Mouse (Mus musculus): ENCODE data around the gene Mthfd2l. TPM values are rescaled to one million over a fixed set of nuclear protein-coding genes. Genes with fewer than 3 reads are reported as not detected.

Mthfd2l gene
- total RNA-seq (2021) = 10 to 100 TPM; 28.8 to 29.2 TPM

DNA sequence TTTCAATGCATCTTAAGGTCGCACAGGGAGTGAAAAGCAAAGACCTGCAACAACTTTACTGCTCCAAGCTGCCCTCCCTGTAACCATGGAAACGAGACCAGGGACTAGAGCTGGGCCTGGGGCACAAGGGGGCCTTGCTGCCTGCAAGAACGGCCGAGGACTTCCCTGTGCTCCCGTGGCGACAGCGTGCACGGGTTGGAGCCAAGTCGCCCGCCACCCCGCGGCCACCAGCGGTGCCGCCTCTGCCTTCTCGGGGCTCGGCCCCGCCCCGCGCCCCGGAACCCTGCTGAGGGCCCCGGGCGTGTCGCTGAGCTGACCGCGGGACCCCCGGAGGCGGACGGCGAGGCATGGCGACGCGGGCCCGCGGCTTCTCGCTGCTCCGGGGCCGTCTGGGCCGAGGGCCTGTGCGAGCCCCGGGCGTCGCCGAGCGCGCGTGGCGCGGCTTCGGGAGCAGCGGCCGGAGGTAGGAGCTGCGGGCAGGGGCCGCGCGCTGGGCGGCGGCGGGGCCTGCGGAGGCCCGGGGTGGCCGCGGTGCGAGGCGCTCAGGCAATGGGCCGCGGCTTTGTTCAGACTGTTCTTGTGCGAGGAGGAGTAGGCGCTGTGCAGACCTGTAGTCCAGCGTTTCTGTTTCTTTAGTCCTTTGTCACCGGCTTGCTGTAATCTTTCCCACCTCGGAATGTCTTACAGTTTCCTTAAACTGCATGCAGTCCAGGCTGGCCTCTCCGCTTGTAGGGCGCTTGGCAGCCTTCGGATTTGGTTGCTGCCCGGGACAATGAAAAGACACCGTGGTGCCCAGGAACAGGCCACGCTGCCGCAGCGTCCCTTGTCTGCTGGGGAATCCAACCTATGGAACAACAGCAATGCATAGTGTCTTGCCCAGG lies at the start of gene Mthfd2l:
TSS of gene Mthfd2l (plus strand) at position 147 of the 881 bp plus-strand sequence.
- intact Hi-C loops (cut with DNase I) = no loop called here
- DNase-seq = peak; percentile 89

DNA sequence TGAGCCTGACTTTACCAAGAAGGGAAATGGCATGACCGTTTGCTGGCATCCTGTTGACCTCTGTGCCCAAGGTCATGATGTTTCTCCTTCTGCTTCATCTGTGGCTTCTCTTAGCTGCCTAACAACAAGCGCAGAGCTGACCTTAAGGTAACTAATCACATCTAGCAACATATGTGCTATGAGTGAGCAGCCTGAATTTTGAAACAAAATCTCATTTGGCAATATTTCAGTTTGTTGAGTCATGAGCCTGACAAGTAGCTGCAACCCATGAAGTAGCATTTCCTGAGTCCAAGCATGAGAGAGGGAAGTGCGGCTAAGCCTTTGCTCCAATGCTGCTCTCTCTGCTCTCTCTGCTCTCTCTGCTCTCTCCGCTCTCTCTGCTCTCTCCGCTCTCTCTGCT lies 49.2 kb upstream of the Mthfd2l start:
- DNase-seq = no peak
- intact Hi-C loops (cut with DNase I) = no loop called here

DNA sequence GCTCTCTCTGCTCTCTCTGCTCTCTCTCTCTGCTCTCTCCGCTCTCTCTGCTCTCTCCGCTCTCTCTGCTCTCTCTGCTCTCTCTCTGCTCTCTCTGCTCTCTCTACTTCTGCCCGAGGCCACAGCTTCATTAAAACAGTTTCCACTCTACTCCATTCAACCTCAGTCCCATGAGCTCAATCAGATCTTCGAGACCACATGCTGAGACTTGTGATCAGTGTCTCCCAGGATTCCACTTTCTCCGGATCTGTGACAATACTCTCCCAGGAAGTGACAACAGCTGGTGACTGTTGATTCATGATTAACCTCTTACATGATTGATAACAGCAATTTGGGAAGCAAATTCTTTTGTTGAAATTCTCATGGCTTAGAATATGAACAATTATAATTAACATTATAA lies 48.8 kb upstream of the Mthfd2l start:
- intact Hi-C loops (cut with DNase I) = no loop called here
- DNase-seq = no peak

DNA sequence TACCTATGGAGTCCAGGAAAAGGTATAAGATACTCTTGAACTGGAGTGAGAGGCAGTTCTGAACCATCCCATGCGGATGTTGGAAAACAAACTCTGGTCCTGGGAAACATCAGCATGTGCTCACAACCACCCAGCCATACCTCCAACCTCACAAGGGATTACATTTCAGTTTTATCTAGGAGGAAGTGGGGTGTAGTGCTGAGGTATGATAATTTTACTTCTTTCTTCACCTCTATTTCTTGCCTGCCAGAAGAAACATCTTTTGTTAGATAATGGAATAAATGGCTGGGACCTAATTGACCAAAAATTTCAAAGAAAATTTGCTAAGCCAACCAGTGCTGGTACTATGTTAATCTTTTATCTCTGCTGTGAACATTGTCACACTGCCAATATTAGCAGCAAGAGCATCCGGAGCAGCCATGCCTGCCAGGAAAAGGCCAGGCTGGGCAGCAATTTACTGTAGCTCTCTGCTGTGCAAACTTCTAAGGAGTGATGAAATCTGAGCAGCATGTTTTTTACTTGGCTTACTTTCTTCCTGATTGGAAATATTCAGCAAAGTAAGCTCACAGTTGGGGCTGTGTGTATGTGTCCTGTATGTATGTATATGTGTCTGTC lies 46.2 kb upstream of the Mthfd2l start:
- intact Hi-C loops (cut with DNase I) = no loop called here
- peak; percentile 22 for DNase-seq

DNA sequence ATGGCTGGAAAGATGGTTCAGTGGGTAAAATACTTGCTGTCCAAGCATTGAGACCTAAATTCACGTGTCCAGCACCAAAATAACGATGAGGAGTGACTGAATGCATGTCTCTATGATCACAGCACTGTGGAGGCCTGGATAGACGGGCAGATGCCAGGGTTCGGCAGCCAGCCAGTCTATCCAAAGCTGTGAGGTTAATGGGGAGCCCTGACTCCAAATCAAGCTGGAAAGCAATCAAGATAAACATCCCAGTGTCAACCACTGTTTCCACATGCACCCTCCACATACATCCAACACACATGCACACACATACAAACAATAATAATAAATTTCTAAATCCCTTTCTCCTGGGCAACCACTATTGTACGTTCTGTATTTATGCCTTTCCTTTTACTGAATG lies 42.3 kb upstream of the Mthfd2l start:
- DNase-seq = peak; percentile 24
- intact Hi-C loops (cut with DNase I) = no loop called here

DNA sequence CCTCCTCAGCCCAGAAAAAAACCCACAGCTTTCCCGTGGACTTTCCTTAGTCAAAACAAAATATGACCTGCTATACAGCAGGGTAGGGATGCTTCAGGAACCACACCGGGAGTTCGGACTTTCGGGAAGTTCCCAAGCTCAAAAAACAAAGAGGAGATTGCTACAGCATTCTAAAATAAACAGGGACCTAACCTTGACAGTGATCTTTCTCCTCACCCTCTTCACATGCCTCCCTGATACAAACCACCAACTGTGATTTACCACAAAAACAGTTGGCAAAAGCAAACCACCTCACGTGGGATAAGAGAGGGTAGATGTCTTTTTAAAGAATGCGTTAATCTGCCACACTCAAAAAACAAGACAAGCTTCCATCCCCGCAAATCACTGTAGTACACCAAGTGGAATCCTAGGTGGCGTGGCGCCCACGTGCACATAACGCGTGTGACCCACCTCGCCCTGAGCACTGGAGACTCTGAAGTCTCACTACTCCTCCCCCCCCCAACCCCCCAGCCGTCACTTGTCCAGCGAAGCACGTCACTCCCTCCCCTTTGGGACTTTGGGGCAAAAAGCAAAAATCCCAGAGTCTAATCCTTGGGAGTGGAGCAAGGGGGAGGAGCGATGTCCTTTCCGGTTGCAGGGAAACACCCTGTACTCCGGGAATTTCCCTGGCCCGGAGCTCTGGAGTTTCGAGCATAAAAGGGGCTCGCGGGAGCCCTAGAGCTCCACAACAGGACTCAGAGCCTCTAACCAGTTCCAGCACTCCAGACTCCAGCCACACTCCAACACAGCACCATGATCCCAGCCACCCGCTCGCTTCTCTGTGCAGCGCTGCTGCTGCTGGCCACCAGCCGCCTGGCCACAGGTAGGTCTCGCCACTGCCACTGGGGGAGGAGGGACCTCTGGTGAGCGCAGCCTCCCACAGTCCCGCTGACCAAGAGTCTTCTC lies 40.1 kb upstream of the Mthfd2l start, which contains the start of gene Cxcl1:
TSS of gene Cxcl1 (plus strand) at position 723 of the 945 bp plus-strand sequence.
- intact Hi-C loops (cut with DNase I) = no loop called here
- peak; percentile 33 for DNase-seq

DNA sequence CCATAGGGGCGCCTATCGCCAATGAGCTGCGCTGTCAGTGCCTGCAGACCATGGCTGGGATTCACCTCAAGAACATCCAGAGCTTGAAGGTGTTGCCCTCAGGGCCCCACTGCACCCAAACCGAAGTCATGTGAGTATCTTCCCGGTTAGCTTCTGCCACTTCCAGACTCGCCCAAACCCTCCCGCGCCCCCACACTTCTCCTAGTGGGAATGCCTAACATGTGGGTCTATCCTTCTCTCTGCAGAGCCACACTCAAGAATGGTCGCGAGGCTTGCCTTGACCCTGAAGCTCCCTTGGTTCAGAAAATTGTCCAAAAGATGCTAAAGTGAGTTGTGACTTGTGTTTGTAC lies 39.5 kb upstream of the Mthfd2l start:
- intact Hi-C loops (cut with DNase I) = no loop called here
- no peak for DNase-seq

DNA sequence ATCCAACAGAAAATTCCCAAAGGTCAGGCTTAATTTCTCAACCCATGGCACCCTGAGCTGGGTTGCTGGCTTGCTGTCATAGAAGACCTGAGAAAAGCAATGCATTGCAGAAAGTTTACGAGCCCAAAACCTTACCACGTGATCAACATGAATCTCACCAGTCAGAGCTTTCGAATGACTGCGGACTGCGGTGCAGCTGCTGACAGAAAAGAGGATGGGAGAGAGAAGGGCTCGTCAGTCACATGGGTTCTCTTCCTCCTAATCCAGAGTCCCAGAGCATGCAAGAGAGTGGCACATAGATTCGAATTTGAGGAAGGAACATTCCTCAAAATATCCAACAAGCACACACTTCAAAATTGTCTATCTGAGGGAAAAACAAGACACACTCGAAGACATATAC lies 36.7 kb upstream of the Mthfd2l start:
- intact Hi-C loops (cut with DNase I) = no loop called here
- no peak for DNase-seq

DNA sequence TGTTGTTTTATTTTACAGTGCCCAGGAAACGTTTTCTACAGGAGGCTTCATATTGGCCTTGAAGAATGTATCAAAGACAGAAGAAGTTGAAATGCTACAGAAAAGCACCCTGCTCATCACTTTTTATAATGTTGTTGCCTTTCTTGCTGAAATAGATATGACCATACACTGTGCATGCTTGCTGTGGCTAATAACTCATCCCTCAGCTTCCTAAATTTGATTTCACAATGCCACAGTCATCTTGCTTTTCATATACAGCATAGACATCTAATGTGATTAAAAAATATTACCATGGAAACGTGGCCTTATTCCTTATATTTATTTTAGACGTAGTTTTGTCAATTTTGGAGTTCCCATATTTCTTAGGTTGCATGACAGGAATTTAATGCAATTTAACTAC lies 33.5 kb upstream of the Mthfd2l start:
- intact Hi-C loops (cut with DNase I) = no loop called here
- no peak for DNase-seq

DNA sequence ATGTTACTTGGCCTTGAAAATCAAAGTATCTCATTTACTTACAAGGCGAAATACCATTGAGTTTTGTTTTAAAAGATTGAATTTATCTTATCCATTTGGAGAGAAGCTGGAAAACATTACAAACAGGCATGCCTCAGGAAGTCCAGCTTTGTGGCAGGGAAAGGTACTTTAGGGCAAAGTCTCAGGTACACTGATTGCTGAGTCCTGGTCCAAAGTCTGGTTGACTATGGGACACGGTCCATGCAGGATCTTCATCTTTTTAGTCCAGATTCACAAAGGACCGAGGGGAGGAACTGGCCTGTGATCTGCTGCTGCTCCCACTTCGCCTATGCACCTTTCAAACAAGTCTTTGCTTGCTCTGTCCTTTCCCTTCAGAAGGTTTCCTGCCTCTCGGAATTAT lies 31.6 kb upstream of the Mthfd2l start:
- intact Hi-C loops (cut with DNase I) = no loop called here
- DNase-seq = no peak

DNA sequence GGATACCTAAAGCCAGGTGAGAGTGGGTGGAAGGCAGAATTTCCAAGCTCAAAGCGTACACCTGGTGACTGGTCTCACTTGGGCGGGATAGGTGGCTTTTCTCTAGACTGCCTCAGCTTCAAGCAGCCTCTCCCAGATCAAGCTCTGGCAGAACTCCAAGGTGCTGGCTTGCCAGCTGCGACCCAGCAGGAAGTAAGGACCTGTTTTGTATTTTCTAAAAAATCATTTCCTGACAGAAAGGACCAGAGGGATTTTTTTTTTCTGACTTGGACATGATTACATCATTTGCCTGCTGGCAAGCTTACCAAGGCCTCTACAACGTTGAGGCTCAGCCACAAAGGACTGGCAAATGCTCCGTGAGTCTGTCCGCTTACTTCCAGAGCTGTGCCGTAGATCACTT lies 30.8 kb upstream of the Mthfd2l start:
- DNase-seq = peak; percentile 64
- intact Hi-C loops (cut with DNase I) = loop anchor here (10.0 kb wide), 1 partner anchor 305 kb away; no protein-coding TSS in a partner anchor

DNA sequence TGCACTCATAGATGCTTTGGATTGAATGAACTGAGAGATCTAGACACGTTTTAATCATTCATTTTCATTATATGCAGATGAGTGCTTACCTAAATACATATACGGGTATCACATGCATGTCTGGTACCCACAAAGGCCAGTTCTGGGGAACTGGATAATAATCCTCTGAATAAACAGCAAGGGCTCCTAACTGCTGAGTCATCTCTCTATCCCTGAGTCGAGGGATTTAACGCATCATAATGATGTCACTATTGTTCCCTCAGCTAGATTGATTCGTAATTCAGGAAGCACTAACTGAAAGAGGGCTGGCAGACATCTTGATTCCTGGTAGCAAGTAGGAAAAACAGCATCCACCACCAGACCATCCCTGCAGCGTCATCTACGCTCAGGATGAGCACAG lies 30.2 kb upstream of the Mthfd2l start:
- intact Hi-C loops (cut with DNase I) = loop anchor here (10.0 kb wide), 1 partner anchor 306 kb away; no protein-coding TSS in a partner anchor
- no peak for DNase-seq

DNA sequence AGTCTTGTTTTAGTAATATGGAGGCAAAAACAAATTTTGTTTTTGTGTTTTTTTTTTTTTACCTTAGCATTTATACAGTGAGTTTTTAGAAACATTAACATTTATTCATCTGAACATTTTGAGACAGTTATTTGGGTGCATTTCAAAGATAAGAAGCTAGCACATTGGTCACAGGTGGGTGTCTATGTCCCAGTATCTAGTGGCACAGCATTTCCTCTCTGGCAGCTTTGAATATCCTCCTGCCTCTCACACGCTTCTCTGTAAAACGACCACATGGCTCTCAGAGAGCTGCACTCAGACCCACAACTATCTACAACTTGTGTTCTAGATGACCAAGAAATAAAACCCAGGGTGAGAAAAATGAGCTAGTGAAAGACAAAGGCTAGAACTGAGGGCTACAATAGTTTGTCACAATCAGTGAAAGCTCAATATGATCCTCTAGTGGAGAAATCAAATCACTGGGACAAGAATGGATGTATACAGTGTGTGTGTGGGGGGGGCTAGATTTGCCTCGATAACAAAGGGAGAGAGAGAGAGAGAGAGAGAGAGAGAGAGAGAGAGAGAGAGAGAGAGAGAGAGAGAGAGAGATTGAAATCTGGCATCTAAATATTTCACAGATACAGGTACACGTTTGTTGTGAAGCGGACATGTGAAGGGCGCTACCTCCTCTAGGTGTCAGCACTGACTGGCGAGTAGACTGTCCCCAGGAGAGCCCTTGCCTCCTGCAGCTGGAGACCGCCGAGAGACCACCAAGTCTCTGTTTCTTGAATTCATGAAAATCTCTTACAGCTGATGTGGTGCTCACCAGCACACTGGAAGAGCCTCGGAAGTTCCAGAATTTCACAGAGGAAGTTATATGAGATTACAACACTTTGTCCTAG lies 28.3 kb upstream of the Mthfd2l start:
- intact Hi-C loops (cut with DNase I) = loop anchor here (10.0 kb wide), 1 partner anchor 308 kb away; no protein-coding TSS in a partner anchor
- peak; percentile 7 for DNase-seq

DNA sequence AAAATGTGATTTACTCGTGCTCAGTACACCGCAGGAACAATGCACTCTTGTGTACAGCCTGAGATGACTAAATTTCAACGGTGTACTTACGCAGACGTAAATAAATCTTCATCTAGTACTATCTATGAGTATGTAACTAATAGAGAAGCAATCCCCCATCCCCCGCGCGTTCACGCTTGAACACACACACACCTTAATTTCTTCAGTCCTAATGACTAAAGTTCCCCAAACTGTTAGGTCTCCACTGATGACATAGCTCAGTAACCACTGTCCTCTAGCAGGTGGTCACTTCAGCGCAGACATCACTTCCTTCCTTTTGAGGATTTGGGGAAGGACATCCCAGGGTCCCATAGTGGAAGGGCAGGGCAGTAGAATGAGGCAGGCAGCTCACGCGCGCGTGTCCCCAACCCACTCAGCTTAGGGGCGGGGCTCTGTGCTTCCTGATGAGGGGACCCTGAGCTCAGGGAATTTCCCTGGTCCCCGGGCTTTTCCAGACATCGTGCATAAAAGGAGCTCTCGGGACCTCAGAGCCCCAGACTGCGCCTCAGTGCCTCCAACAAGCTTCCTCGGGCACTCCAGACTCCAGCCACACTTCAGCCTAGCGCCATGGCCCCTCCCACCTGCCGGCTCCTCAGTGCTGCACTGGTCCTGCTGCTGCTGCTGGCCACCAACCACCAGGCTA lies 27.4 kb upstream of the Mthfd2l start, which contains the start of gene Cxcl2:
TSS of gene Cxcl2 (plus strand) at position 533 of the 682 bp plus-strand sequence.
- DNase-seq = no peak
- intact Hi-C loops (cut with DNase I) = loop anchor here (10.0 kb wide), 1 partner anchor 309 kb away; no protein-coding TSS in a partner anchor

DNA sequence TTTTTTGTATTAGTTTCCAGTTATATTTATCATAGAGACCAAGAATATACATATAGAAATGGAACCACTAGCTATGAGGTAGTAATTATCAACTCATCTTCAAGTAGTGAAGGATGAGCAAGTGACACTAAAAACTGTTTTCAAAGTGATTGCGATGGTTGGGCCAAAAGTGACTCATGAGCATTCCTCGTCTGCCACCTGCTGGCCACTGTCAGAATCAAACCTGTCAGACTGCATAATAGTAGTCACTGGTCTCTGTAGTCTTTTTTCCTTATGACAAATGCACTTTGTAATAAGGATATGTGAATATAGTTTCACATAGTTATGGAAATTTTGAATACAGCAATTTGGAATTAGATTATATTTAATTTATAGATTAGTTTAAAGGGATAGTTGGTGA lies 21.9 kb upstream of the Mthfd2l start:
- intact Hi-C loops (cut with DNase I) = loop anchor here (5.0 to 10.0 kb wide), 2 partner anchors 242 to 314 kb away; no protein-coding TSS in a partner anchor
- DNase-seq = peak; percentile 65

DNA sequence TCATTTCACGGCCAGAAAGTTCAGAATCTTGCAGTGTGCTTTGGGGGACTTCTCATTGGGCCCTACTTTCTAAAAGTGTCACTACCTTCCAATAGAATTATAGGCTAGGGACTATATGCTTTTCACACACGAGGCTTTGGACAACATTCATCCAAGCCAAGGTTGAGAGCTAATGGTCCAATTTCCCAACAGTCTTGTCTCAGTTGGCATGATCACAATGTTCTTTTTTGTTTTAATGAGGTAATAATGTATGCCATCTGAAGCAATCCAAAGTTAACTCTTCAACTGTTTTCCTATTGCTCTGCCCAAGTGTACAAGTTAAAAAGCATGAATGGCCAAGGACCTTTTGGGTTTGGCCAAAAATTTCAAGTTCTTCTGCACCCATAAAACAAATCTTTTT lies 11.4 kb upstream of the Mthfd2l start:
- DNase-seq = no peak
- intact Hi-C loops (cut with DNase I) = no loop called here

DNA sequence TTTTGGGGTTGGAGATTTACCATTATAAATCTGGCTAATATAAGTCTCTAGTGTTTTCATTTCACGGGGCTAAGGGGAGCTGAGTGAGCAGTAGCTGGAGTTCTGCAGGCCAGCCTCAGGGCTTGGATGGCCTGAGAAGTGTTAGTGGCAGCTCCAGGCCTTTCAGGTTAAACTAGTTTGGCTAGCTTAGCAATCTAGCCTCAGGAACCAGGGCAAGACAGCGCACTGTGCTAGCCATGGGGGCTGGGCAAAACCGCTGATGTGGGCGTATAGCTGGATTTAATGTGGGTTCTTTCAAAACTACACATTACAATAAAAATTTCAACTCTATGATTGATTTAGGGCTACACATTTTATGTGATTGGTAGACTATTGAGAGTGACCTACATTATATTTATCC lies 8.0 kb upstream of the Mthfd2l start:
- intact Hi-C loops (cut with DNase I) = no loop called here
- DNase-seq = no peak

DNA sequence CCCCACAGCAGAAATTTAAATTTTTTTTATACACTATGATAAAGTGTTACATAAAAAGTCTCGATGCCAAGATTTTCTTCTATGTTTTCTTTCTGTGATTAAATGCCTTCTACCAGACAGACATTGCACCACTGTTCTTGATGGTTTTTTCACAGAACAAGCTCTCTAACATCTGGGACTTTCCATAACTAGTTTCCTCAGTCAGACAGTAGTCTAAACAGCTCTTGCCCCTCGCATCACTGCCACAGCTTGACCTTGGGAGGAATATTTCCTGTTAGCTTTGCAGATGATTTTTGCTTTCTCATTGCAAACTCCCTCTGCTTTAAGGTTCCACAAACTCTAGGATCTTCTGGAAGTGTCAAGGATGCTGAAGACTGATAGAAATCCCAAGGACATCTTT lies 371 bp upstream of the Mthfd2l start:
- intact Hi-C loops (cut with DNase I) = no loop called here
- no peak for DNase-seq

DNA sequence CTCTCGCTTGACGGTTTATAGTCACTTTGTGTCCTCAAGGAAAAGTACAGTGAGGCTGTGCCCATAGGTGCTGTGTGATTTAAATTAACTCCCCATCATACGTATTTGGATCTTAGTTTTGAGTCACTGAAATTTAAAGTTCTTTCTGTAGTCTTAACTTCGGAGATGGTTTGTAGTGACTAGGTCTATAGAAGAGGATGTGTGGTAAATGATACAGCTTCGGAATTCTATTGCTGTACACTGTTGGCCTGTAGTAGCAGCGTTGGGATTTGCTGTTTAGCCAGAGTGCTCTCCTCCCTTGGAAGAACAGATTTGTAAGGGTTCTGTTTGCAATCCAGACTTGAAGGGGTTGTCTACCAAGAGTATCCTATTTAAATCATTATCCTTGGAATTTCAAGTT lies 994 bp downstream of the Mthfd2l start:
- no peak for DNase-seq
- intact Hi-C loops (cut with DNase I) = no loop called here
